Mouse (Mus musculus) liver, embryonic 14.5 days (tissue): ENCODE measurements at regions not wholly inside any gene's neighbourhood (a gene's known extent, or its start where the extent isn't known, plus 50 kb on each side); places are given as distances from the start of the nearest gene placed in this dataset.

Experiments
- ATAC-seq: fragments of 200-750 bp; cut with Nextera tagmentation; 2 replicates; pipeline ENCODE4 v1.8.0; 2017; ENCODE audit warnings: moderate number of reproducible peaks, mild to moderate bottlenecking, moderate library complexity; ENCODE audit not compliant: insufficient read depth
- DNase-seq, 3 experiments: peaks; one replicate each; pipeline ENCODE4 v3.0.0-alpha.2; 2012 to 2013; ENCODE audit warnings: low read depth in 3 of 3, low spot score in 3 of 3
- H3K27ac ChIP-seq: fragments of 300-500 bp; sonication (generic); 2 replicates; pipeline ENCODE4 v1.5.1; 2014; ENCODE audit warnings: moderate library complexity, mild to moderate bottlenecking, control low read depth, inconsistent platforms
- H3K27me3 ChIP-seq: fragments of 300-500 bp; sonication (generic); 2 replicates; pipeline ENCODE4 v1.6.1; 2014; ENCODE audit warnings: mild to moderate bottlenecking, low read length, moderate library complexity; ENCODE audit not compliant: control insufficient read depth, insufficient read depth
- H3K36me3 ChIP-seq: fragments of 300-500 bp; sonication (generic); replicated peaks from 2 replicates; pipeline ENCODE4 v1.6.1; 2014; ENCODE audit warnings: low read depth; ENCODE audit not compliant: control insufficient read depth, insufficient read depth
- H3K4me1 ChIP-seq, 2 experiments: fragments of 200-500 bp in 1 of 2; fragments of 300-500 bp in 1 of 2; sonication (generic) in 1 of 2; replicated peaks; 2 replicates each; pipeline ENCODE4 v1.6.1; 2012 to 2014; ENCODE audit warnings: antibody characterized with exemption in 1 of 2, inconsistent platforms in 1 of 2, low read length in 1 of 2; ENCODE audit not compliant: control insufficient read depth in 2 of 2, insufficient read depth in 2 of 2
- H3K4me2 ChIP-seq: fragments of 300-500 bp; sonication (generic); 2 replicates; pipeline ENCODE4 v1.6.1; 2014; ENCODE audit warnings: low read depth, mild to moderate bottlenecking, control low read depth, moderate library complexity
- H3K4me3 ChIP-seq, 2 experiments: fragments of 200-500 bp in 1 of 2; fragments of 300-500 bp in 1 of 2; sonication (generic) in 1 of 2; 2 replicates each; pipeline ENCODE4 v1.5.1; 2012 to 2014; ENCODE audit warnings: low read depth in 2 of 2, low read length in 2 of 2, mild to moderate bottlenecking in 2 of 2, control low read depth in 1 of 2, inconsistent platforms in 1 of 2, moderate library complexity in 1 of 2; ENCODE audit not compliant: insufficient read depth in 1 of 2
- H3K9ac ChIP-seq: fragments of 300-500 bp; sonication (generic); replicated peaks from 2 replicates; pipeline ENCODE4 v1.6.1; 2014; ENCODE audit warnings: mild to moderate bottlenecking, control low read depth, moderate library complexity
- H3K9me3 ChIP-seq: fragments of 300-500 bp; sonication (generic); 2 replicates; pipeline ENCODE4 v1.6.1; 2016; ENCODE audit warnings: low read length, mixed read lengths; ENCODE audit not compliant: control insufficient read depth
- CTCF ChIP-seq: IDR thresholded peaks from 2 replicates; pipeline ENCODE4 v1.5.1; 2016; ENCODE audit warnings: antibody characterized with exemption, low read depth, control low read depth
- EP300 ChIP-seq: IDR thresholded peaks from 2 replicates; pipeline ENCODE4 v1.6.1; 2016; ENCODE audit warnings: antibody characterized with exemption, low read depth
- WGBS: fragments of 180-500 bp; shearing (Covaris S2); extraction: QIAGEN DNeasy Blood & Tissue Kit; methylation state at CpG from one replicate; pipeline ENCODE4 v1.1.7; 2014; ENCODE audit not compliant: insufficient replicate concordance; 5-methylcytosine and 5-hydroxymethylcytosine counted together

GRCm38 (mm10) chr4:131549581-131549980 lies 288.5 kb downstream of the Ptpru start:
- DNase-seq: no peak
- TF ChIP-seq CTCF: no peak
- no peak for TF ChIP-seq EP300
- no peaks in the 10 kb centered on the region for H3K36me3 ChIP-seq
- H3K4me2 ChIP-seq: no peak overlapping the region
- H3K27ac ChIP-seq: no peak overlapping the region
- ATAC-seq: no peak
- no peaks in the 10 kb centered on the region for H3K9me3 ChIP-seq
- H3K4me1 ChIP-seq: no peaks in the 10 kb centered on the region
- no peak overlapping the region for H3K9ac ChIP-seq
- 63% methylated on average over 12 of the region's 12 CpGs for WGBS
- H3K27me3 ChIP-seq: no peaks in the 10 kb centered on the region
- no peak overlapping the region for H3K4me3 ChIP-seq

- Histone ChIP-seq H3K4me3 (no peak overlapping the region), H3K9ac (no peak overlapping the region), H3K4me2 (no peak overlapping the region), H3K36me3 (no peaks in the 10 kb centered on the region), H3K4me1 (no peaks in the 10 kb centered on the region), H3K9me3 (no peaks in the 10 kb centered on the region), H3K27ac (no peak overlapping the region), H3K27me3 (no peaks in the 10 kb centered on the region)
- 58% methylated on average over 5 of the region's 5 CpGs for WGBS
- ATAC-seq (no peak), DNase-seq (no peak)
- TF ChIP-seq EP300 (no peak), CTCF (no peak)
These were observed 279.6 kb downstream of the Ptpru start for GRCm38 (mm10) chr4:131558513-131558912.

- DNase-seq: no peak
These were observed 274.2 kb downstream of the Ptpru start for GRCm38 (mm10) chr4:131563851-131564250.

GRCm38 (mm10) chr4:131565203-131565602 lies 272.9 kb downstream of the Ptpru start:
- WGBS: 54% methylated on average over 7 of the region's 7 CpGs
- no peak overlapping the region for H3K9ac ChIP-seq
- no peak overlapping the region for H3K27ac ChIP-seq
- no peak overlapping the region for H3K4me3 ChIP-seq
- H3K4me1 ChIP-seq: no peaks in the 10 kb centered on the region
- no peak overlapping the region for H3K4me2 ChIP-seq
- no peak for ATAC-seq
- no peak for DNase-seq
- TF ChIP-seq EP300 (no peak), CTCF (no peak)
- H3K27me3 ChIP-seq: no peaks in the 10 kb centered on the region
- no peaks in the 10 kb centered on the region for H3K36me3 ChIP-seq
- no peaks in the 10 kb centered on the region for H3K9me3 ChIP-seq

More at GRCm38 (mm10) chr4:131563851-131564250, 274.2 kb downstream of the Ptpru start:
- TF ChIP-seq CTCF: no peak
- no peak for TF ChIP-seq EP300
- no peaks in the 10 kb centered on the region for H3K27me3 ChIP-seq
- no peak overlapping the region for H3K9ac ChIP-seq
- H3K4me3 ChIP-seq: no peak overlapping the region
- no peak overlapping the region for H3K27ac ChIP-seq
- ATAC-seq: no peak
- H3K9me3 ChIP-seq: no peaks in the 10 kb centered on the region
- no peaks in the 10 kb centered on the region for H3K4me1 ChIP-seq
- H3K4me2 ChIP-seq: no peak overlapping the region
- no peaks in the 10 kb centered on the region for H3K36me3 ChIP-seq
- WGBS: 67% methylated on average over 4 of the region's 4 CpGs

GRCm38 (mm10) chr4:131567241-131567640 lies 270.8 kb downstream of the Ptpru start:
- Histone ChIP-seq H3K27ac (no peak overlapping the region), H3K4me2 (no peak overlapping the region), H3K4me1 (no peaks in the 10 kb centered on the region), H3K9ac (no peak overlapping the region), H3K4me3 (no peak overlapping the region), H3K9me3 (no peaks in the 10 kb centered on the region), H3K36me3 (no peaks in the 10 kb centered on the region), H3K27me3 (no peaks in the 10 kb centered on the region)
- DNase-seq (no peak), ATAC-seq (no peak)
- WGBS: 66% methylated on average over 2 of the region's 2 CpGs
- no peak for TF ChIP-seq EP300
- no peak for TF ChIP-seq CTCF

- no peaks in the 10 kb centered on the region for H3K36me3 ChIP-seq
- no peak overlapping the region for H3K27ac ChIP-seq
- H3K4me1 ChIP-seq: no peaks in the 10 kb centered on the region
- no peak overlapping the region for H3K9ac ChIP-seq
- ATAC-seq: no peak
- H3K27me3 ChIP-seq: no peaks in the 10 kb centered on the region
- TF ChIP-seq EP300: no peak
- no peak for TF ChIP-seq CTCF
- no peak overlapping the region for H3K4me2 ChIP-seq
- H3K4me3 ChIP-seq: no peak overlapping the region
- no peak for DNase-seq
- WGBS: 34% methylated on average over 5 of the region's 5 CpGs
- H3K9me3 ChIP-seq: no peaks in the 10 kb centered on the region
These were observed 268.9 kb downstream of the Ptpru start for GRCm38 (mm10) chr4:131569156-131569555.
